Mouse (Mus musculus): ENCODE measurements around the gene Fignl2. TPM values are rescaled to one million over a fixed set of nuclear protein-coding genes. Genes with fewer than 3 reads are reported as not detected.

Gene Fignl2
- polyA plus RNA-seq, 1 experiment: 0.02 TPM

GRCm38 (mm10) chr15:101048338-101048896 is 29.9 kb downstream of the Fignl2 start:
- no peaks in the 10 kb centered on the region for H3K36me3 ChIP-seq (ENCODE audit: control insufficient read depth, insufficient read depth)
- TF ChIP-seq POLR2A (IDR thresholded peaks at IDR 0.05; ENCODE audit: insufficient read length, low read depth) (no peak), MYOD1 (IDR thresholded peaks at IDR 0.05; ENCODE audit: control insufficient read depth in 1 of 3, insufficient read length in 2 of 3, low read depth in 2 of 3) (no peak), POLR2AphosphoS2 (IDR thresholded peaks at IDR 0.05; ENCODE audit: insufficient read length, low read depth) (no peak), TCF3 (IDR thresholded peaks at IDR 0.05; ENCODE audit: insufficient read length, low read depth) (no peak), USF1 (IDR thresholded peaks at IDR 0.05; ENCODE audit: low read depth) (no peak), SRF (IDR thresholded peaks at IDR 0.05; ENCODE audit: control insufficient read depth, insufficient read length, low read depth) (no peak), REST (IDR thresholded peaks at IDR 0.05; ENCODE audit: insufficient read depth, insufficient read length) (no peak), TCF12 (IDR thresholded peaks at IDR 0.05; ENCODE audit: insufficient read depth, poor library complexity, severe bottlenecking) (no peak), E2F4 (IDR thresholded peaks at IDR 0.05; ENCODE audit: insufficient read depth) (no peak), MYOG (IDR thresholded peaks at IDR 0.05; ENCODE audit: control insufficient read depth in 1 of 3, insufficient read depth in 1 of 3, insufficient read length in 2 of 3, low read depth in 2 of 3) (no peak), MAX (IDR thresholded peaks at IDR 0.05; ENCODE audit: low read depth) (no peak), CEBPB (IDR thresholded peaks at IDR 0.05; ENCODE audit: insufficient read depth, poor library complexity, severe bottlenecking) (no peak)
- H3K4me3 ChIP-seq: no peak overlapping the region
- no peaks in the 10 kb centered on the region for H3K79me2 ChIP-seq (ENCODE audit: control insufficient read depth, insufficient read depth)
- H3K27me3 ChIP-seq (ENCODE audit: control insufficient read depth, insufficient read depth, insufficient read length): peaks cover 72% of the 10 kb centered on the region
- no peak overlapping the region for H3K4me2 ChIP-seq (ENCODE audit: low read depth)
- no peak overlapping the region for H3ac ChIP-seq (ENCODE audit: control insufficient read depth, insufficient read length)

DNA sequence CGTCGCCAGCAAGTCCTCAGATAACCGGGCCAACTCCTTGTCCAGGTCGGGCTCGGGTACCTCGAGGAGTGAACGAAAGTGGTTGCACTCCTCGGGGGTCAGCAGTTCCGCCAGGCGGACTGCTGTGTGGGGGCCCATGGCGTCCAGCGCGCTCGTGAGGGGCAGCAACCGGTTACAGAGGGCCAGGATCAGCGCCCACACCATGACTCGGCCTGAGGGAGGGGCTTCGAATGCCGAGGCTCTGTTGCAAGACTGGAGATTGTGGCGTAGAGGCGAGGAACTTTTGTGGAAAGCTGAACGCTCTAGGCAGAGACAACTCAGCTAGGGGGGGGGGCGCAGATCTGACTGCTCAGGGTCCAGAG is 31.2 kb downstream of the Fignl2 start, which contains the start of gene Gm47841:
Gm47841 (minus strand) TSS at position 204 of the 362 bp plus-strand sequence.
- no peak within 1 kb of the TSS for H3K4me2 ChIP-seq (ENCODE audit: low read depth)
- H3K36me3 ChIP-seq (ENCODE audit: control insufficient read depth, insufficient read depth): no peaks in the 10 kb centered on the region
- TF ChIP-seq CEBPB (IDR thresholded peaks at IDR 0.05; ENCODE audit: insufficient read depth, poor library complexity, severe bottlenecking) (no peak), MAX (IDR thresholded peaks at IDR 0.05; ENCODE audit: low read depth) (no peak), MYOD1 (IDR thresholded peaks at IDR 0.05; ENCODE audit: control insufficient read depth in 1 of 3, insufficient read length in 2 of 3, low read depth in 2 of 3) (no peak), POLR2AphosphoS2 (IDR thresholded peaks at IDR 0.05; ENCODE audit: insufficient read length, low read depth) (no peak), MYOG (IDR thresholded peaks at IDR 0.05; ENCODE audit: control insufficient read depth in 1 of 3, insufficient read depth in 1 of 3, insufficient read length in 2 of 3, low read depth in 2 of 3) (no peak), SRF (IDR thresholded peaks at IDR 0.05; ENCODE audit: control insufficient read depth, insufficient read length, low read depth) (no peak), REST (IDR thresholded peaks at IDR 0.05; ENCODE audit: insufficient read depth, insufficient read length) (no peak), TCF12 (IDR thresholded peaks at IDR 0.05; ENCODE audit: insufficient read depth, poor library complexity, severe bottlenecking) (no peak), TCF3 (IDR thresholded peaks at IDR 0.05; ENCODE audit: insufficient read length, low read depth) (no peak), E2F4 (IDR thresholded peaks at IDR 0.05; ENCODE audit: insufficient read depth) (no peak), USF1 (IDR thresholded peaks at IDR 0.05; ENCODE audit: low read depth) (no peak), POLR2A (IDR thresholded peaks at IDR 0.05; ENCODE audit: insufficient read length, low read depth) (no peak)
- H3K79me2 ChIP-seq (ENCODE audit: control insufficient read depth, insufficient read depth): no peaks in the 10 kb centered on the region
- H3K27me3 ChIP-seq (ENCODE audit: control insufficient read depth, insufficient read depth, insufficient read length): peaks cover 81% of the 10 kb centered on the region
- no peak within 1 kb of the TSS for H3K4me3 ChIP-seq
- no peak within 1 kb of the TSS for H3ac ChIP-seq (ENCODE audit: control insufficient read depth, insufficient read length)

- H3K79me2 ChIP-seq (ENCODE audit: control insufficient read depth, insufficient read depth): no peaks in the 10 kb centered on the region
- no peak overlapping the region for H3K4me3 ChIP-seq
- peaks cover 86% of the 10 kb centered on the region for H3K27me3 ChIP-seq (ENCODE audit: control insufficient read depth, insufficient read depth, insufficient read length)
- TF ChIP-seq MAX (IDR thresholded peaks at IDR 0.05; ENCODE audit: low read depth) (no peak), TCF3 (IDR thresholded peaks at IDR 0.05; ENCODE audit: insufficient read length, low read depth) (no peak), MYOG (IDR thresholded peaks at IDR 0.05; ENCODE audit: control insufficient read depth in 1 of 3, insufficient read depth in 1 of 3, insufficient read length in 2 of 3, low read depth in 2 of 3) (no peak), CEBPB (IDR thresholded peaks at IDR 0.05; ENCODE audit: insufficient read depth, poor library complexity, severe bottlenecking) (no peak), MYOD1 (IDR thresholded peaks at IDR 0.05; ENCODE audit: control insufficient read depth in 1 of 3, insufficient read length in 2 of 3, low read depth in 2 of 3) (no peak), SRF (IDR thresholded peaks at IDR 0.05; ENCODE audit: control insufficient read depth, insufficient read length, low read depth) (no peak), POLR2A (IDR thresholded peaks at IDR 0.05; ENCODE audit: insufficient read length, low read depth) (no peak), TCF12 (IDR thresholded peaks at IDR 0.05; ENCODE audit: insufficient read depth, poor library complexity, severe bottlenecking) (no peak), USF1 (IDR thresholded peaks at IDR 0.05; ENCODE audit: low read depth) (no peak), E2F4 (IDR thresholded peaks at IDR 0.05; ENCODE audit: insufficient read depth) (no peak)
- no peak overlapping the region for H3ac ChIP-seq (ENCODE audit: control insufficient read depth, insufficient read length)
- H3K4me2 ChIP-seq (ENCODE audit: low read depth): no peak overlapping the region
- no peaks in the 10 kb centered on the region for H3K36me3 ChIP-seq (ENCODE audit: control insufficient read depth, insufficient read depth)
Measured at GRCm38 (mm10) chr15:101046527-101047193, 31.7 kb downstream of the Fignl2 start.

DNA sequence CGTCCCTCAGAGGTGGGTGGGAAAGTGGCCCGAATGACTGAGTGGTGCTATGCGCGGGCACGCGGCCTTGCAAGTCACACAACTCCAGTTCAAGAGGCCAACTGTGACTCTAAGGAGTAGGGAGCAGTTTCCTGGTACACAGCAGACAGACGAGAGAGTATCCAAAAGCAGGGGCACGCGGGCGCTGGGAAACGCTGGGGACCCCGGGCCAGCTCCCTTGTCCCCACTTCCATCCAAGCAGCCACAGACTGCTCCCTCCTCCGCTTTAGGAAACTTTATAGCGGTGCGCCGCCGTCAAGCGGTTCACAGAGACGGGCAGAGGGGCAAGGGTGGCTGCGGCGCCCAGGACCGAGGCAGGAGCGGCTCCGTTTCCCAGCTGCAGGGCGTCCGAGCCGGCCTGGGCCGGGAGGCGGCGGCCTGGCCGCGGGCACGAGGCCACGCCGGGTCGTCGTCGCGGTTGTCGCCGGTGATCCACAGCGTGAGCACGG is 32.3 kb downstream of the Fignl2 start:
- no peak overlapping the region for H3K4me2 ChIP-seq (ENCODE audit: low read depth)
- H3K36me3 ChIP-seq (ENCODE audit: control insufficient read depth, insufficient read depth): no peaks in the 10 kb centered on the region
- TF ChIP-seq USF1 (IDR thresholded peaks at IDR 0.05; ENCODE audit: low read depth): no peak
- TF ChIP-seq TCF3 (IDR thresholded peaks at IDR 0.05; ENCODE audit: insufficient read length, low read depth): no peak
- no peak for TF ChIP-seq MYOD1 (IDR thresholded peaks at IDR 0.05; ENCODE audit: control insufficient read depth in 1 of 3, insufficient read length in 2 of 3, low read depth in 2 of 3)
- no peak for TF ChIP-seq MYOG (IDR thresholded peaks at IDR 0.05; ENCODE audit: control insufficient read depth in 1 of 3, insufficient read depth in 1 of 3, insufficient read length in 2 of 3, low read depth in 2 of 3)
- TF ChIP-seq E2F4 (IDR thresholded peaks at IDR 0.05; ENCODE audit: insufficient read depth): no peak
- TF ChIP-seq POLR2AphosphoS2 (IDR thresholded peaks at IDR 0.05; ENCODE audit: insufficient read length, low read depth): no peak
- TF ChIP-seq SRF (IDR thresholded peaks at IDR 0.05; ENCODE audit: control insufficient read depth, insufficient read length, low read depth): no peak
- TF ChIP-seq POLR2A (IDR thresholded peaks at IDR 0.05; ENCODE audit: insufficient read length, low read depth): no peak
- H3K4me3 ChIP-seq: no peak overlapping the region
- no peak overlapping the region for H3ac ChIP-seq (ENCODE audit: control insufficient read depth, insufficient read length)
- H3K27me3 ChIP-seq (ENCODE audit: control insufficient read depth, insufficient read depth, insufficient read length): peaks cover 90% of the 10 kb centered on the region
- no peaks in the 10 kb centered on the region for H3K79me2 ChIP-seq (ENCODE audit: control insufficient read depth, insufficient read depth)
